Mouse (Mus musculus) kidney, embryonic 16.5 days (tissue): Measurements from ENCODE around the gene Gcn1l1. TPM values are rescaled to one million over a fixed set of nuclear protein-coding genes. Genes with fewer than 3 reads are reported as not detected.

Experiments
- ATAC-seq: fragments of 200-750 bp; cut with Nextera tagmentation; 2 replicates; pipeline ENCODE4 v1.8.0; 2017; ENCODE audit warnings: moderate TSS enrichment; ENCODE audit not compliant: low FRiP score, low TSS enrichment
- H3K27ac ChIP-seq: fragments of 300-500 bp; sonication (generic); 2 replicates; pipeline ENCODE4 v1.5.1; 2014; ENCODE audit warnings: low read length
- H3K27me3 ChIP-seq: fragments of 300-500 bp; sonication (generic); 2 replicates; pipeline ENCODE4 v1.6.1; 2014; ENCODE audit warnings: low read length, control low read depth, mixed read lengths; ENCODE audit not compliant: insufficient read depth
- H3K36me3 ChIP-seq: fragments of 300-500 bp; sonication (generic); 2 replicates; pipeline ENCODE4 v1.6.1; 2014; ENCODE audit warnings: low read length, control low read depth, mixed read lengths; ENCODE audit not compliant: insufficient read depth
- H3K4me1 ChIP-seq: fragments of 300-500 bp; sonication (generic); 2 replicates; pipeline ENCODE4 v1.6.1; 2014; ENCODE audit warnings: low read length, control low read depth, mixed read lengths; ENCODE audit not compliant: insufficient read depth
- H3K4me2 ChIP-seq: fragments of 300-500 bp; sonication (generic); replicated peaks from 2 replicates; pipeline ENCODE4 v1.6.1; 2014; ENCODE audit warnings: low read depth, low read length
- H3K4me3 ChIP-seq: fragments of 300-500 bp; sonication (generic); 2 replicates; pipeline ENCODE4 v1.5.1; 2014; ENCODE audit warnings: mild to moderate bottlenecking, low read length
- H3K9ac ChIP-seq: fragments of 300-500 bp; sonication (generic); replicated peaks from 2 replicates; pipeline ENCODE4 v1.6.1; 2014; ENCODE audit warnings: low read length
- H3K9me3 ChIP-seq: fragments of 300-500 bp; sonication (generic); 2 replicates; pipeline ENCODE4 v1.6.1; 2016; ENCODE audit warnings: low read length, control low read depth
- WGBS: fragments of 180-500 bp; shearing (Covaris S2); extraction: QIAGEN DNeasy Blood & Tissue Kit; methylation state at CpG from one replicate; pipeline ENCODE4 v1.1.7; 2014; 5-methylcytosine and 5-hydroxymethylcytosine counted together
- polyA plus RNA-seq: library from polyadenylated mRNA; unstranded; fragments of >200 nt; fragmentation: Nextera tagmentation; extraction: Ambion mirVana; gene quantifications from 2 replicates; pipeline ENCODE4 v1.2.1, GENCODE M21; 2015

Gene Gcn1l1
- polyA plus RNA-seq, 1 experiment from 2014 or later, result 44.3 TPM

GRCm38 (mm10) chr5:115554536-115555291, 10.3 kb upstream of the Gcn1l1 start:
- ATAC-seq, result no peak
- no peaks in the 10 kb centered on the region for H3K27me3 ChIP-seq
- H3K9ac ChIP-seq, result no peak overlapping the region
- H3K4me2 ChIP-seq, result no peak overlapping the region
- WGBS, result 82% methylated on average over 18 of the region's 18 CpGs
- peaks cover 23% of the 10 kb centered on the region for H3K36me3 ChIP-seq
- no peak overlapping the region for H3K27ac ChIP-seq
- no peaks in the 10 kb centered on the region for H3K9me3 ChIP-seq
- H3K4me3 ChIP-seq, result no peak overlapping the region
- 0 out of 2 replicates have a peak, but pooled peaks cover 3% of the 10 kb centered on the region for H3K4me1 ChIP-seq

GRCm38 (mm10) chr5:115556217-115556616, 8.8 kb upstream of the Gcn1l1 start:
- 13% methylated on average over 8 of the region's 8 CpGs for WGBS
- Histone ChIP-seq H3K4me3 (no peak overlapping the region), H3K27ac (no peak overlapping the region), H3K9ac (no peak overlapping the region), H3K4me1 (peaks cover 15% of the 10 kb centered on the region), H3K27me3 (no peaks in the 10 kb centered on the region), H3K4me2 (no peak overlapping the region), H3K36me3 (peaks cover 32% of the 10 kb centered on the region), H3K9me3 (no peaks in the 10 kb centered on the region)
- no peak for ATAC-seq

GRCm38 (mm10) chr5:115558182-115558794, 6.8 kb upstream of the Gcn1l1 start:
- H3K27ac ChIP-seq, result no peak overlapping the region
- H3K36me3 ChIP-seq, result peaks cover 38% of the 10 kb centered on the region
- no peak overlapping the region for H3K9ac ChIP-seq
- H3K4me2 ChIP-seq, result no peak overlapping the region
- H3K27me3 ChIP-seq, result no peaks in the 10 kb centered on the region
- no peaks in the 10 kb centered on the region for H3K9me3 ChIP-seq
- H3K4me3 ChIP-seq, result no peak overlapping the region
- 89% methylated on average over 14 of the region's 14 CpGs for WGBS
- no peak for ATAC-seq
- H3K4me1 ChIP-seq, result peaks cover 31% of the 10 kb centered on the region

- no peaks in the 10 kb centered on the region for H3K27me3 ChIP-seq
- H3K4me1 ChIP-seq, result peaks cover 37% of the 10 kb centered on the region
- peak within 1 kb of the TSS; percentile 69 for H3K4me3 ChIP-seq
- H3K9ac ChIP-seq, result peak within 1 kb of the TSS; percentile 96
- H3K9me3 ChIP-seq, result no peaks in the 10 kb centered on the region
- ATAC-seq, result peak; percentile 99
- peak within 1 kb of the TSS; percentile 95 for H3K4me2 ChIP-seq
- H3K27ac ChIP-seq, result peak within 1 kb of the TSS; percentile 59
- peaks cover 37% of the 10 kb centered on the region for H3K36me3 ChIP-seq
- under 1% methylated on average over 75 of the region's 78 CpGs for WGBS
Measured at GRCm38 (mm10) chr5:115559237-115560101, 5.6 kb upstream of the Gcn1l1 start, which contains the start of gene Rplp0. Rplp0 (plus strand) TSS chr5:115559467.

- peak overlapping the region; percentile 96 for H3K9ac ChIP-seq
- H3K36me3 ChIP-seq, result peaks cover 36% of the 10 kb centered on the region
- no peak for ATAC-seq
- peak overlapping the region; percentile 95 for H3K4me2 ChIP-seq
- H3K4me1 ChIP-seq, result peaks cover 41% of the 10 kb centered on the region
- peak overlapping the region; percentile 69 for H3K4me3 ChIP-seq
- H3K9me3 ChIP-seq, result no peaks in the 10 kb centered on the region
- no peak overlapping the region for H3K27ac ChIP-seq
- H3K27me3 ChIP-seq, result no peaks in the 10 kb centered on the region
- WGBS, result 28% methylated on average over 13 of the region's 13 CpGs
Measured at GRCm38 (mm10) chr5:115560336-115560905, 4.6 kb upstream of the Gcn1l1 start.

- Histone ChIP-seq H3K27ac (no peak overlapping the region; the same call in 1 of the 2 replicates), H3K4me2 (peak overlapping the region; percentile 93), H3K36me3 (peaks cover 36% of the 10 kb centered on the region), H3K9ac (no peak overlapping the region), H3K9me3 (no peaks in the 10 kb centered on the region), H3K4me1 (peaks cover 70% of the 10 kb centered on the region), H3K4me3 (no peak overlapping the region), H3K27me3 (no peaks in the 10 kb centered on the region)
- WGBS, result 48% methylated on average over 5 of the region's 5 CpGs
- ATAC-seq, result no peak
Measured at GRCm38 (mm10) chr5:115563771-115564585, 1.1 kb upstream of the Gcn1l1 start.

GRCm38 (mm10) chr5:115565403-115565802, 349 bp downstream of the Gcn1l1 start:
- peak; percentile 63 for ATAC-seq
- Histone ChIP-seq H3K4me3 (peak overlapping the region; percentile 88), H3K9me3 (no peaks in the 10 kb centered on the region), H3K27me3 (no peaks in the 10 kb centered on the region), H3K9ac (peak overlapping the region; percentile 95), H3K4me1 (peaks cover 77% of the 10 kb centered on the region), H3K4me2 (peak overlapping the region; percentile 93), H3K27ac (peak overlapping the region; percentile 76), H3K36me3 (peaks cover 35% of the 10 kb centered on the region)
- WGBS, result under 1% methylated on average over 28 of the region's 46 CpGs

GRCm38 (mm10) chr5:115568681-115569080, 3.6 kb downstream of the Gcn1l1 start:
- Histone ChIP-seq H3K4me3 (no peak overlapping the region), H3K9me3 (no peaks in the 10 kb centered on the region), H3K27ac (peak overlapping the region; percentile 79), H3K4me2 (peak overlapping the region; percentile 1; the same call in 1 of the 2 replicates), H3K27me3 (no peaks in the 10 kb centered on the region), H3K4me1 (peaks cover 73% of the 10 kb centered on the region), H3K36me3 (peaks cover 13% of the 10 kb centered on the region), H3K9ac (0 out of 2 replicates have a peak overlapping the region, but pooled peaks have one; percentile 1)
- no peak for ATAC-seq
- 19% methylated on average over 10 of the region's 10 CpGs for whole genome bisulfite sequencing
